Mouse (Mus musculus): ENCODE measurements around the gene Krtap3-1.

Gene Krtap3-1

DNA sequence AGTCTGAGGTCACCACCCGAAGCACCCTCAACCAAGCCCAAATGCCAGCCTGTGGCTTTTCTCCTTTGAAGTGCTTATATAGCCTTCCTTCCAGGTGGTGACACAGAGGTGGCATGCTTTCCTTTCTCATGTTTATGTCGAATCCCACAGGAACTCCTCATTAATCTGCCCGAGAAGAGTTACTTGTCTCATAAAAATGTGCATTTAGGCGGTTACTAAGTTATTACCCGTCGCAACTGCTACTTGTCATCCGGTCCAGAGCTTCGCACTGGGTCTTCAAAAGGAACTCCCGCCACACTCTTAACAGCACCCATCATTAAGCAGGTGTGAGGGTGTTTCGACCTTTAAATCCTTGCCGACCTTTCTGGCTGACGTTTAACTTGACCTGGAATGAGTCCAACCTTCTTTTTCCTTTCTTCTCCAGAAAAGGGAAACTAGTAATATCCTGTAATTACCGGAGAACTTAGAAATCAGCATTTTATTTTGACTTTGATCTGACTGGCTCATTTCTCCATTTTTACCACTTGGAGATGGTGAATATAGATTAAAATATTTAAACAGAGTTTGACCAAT is 45.1 kb downstream of the Krtap3-1 start, which contains the start of gene Krt39:
Gene Krt39 (minus strand): TSS at position 51 of the 573 bp plus-strand sequence.
- no peak for DNase-seq (ENCODE audit: low read depth in 2 of 2, low spot score in 2 of 2)

Measured in CD8-positive naive resting alpha-beta T cell, adult 2 months (primary cell).